Mouse (Mus musculus) megakaryocyte, embryonic 14.5 days (primary cell): ENCODE data around the gene Ifit3. TPM values are rescaled to one million over a fixed set of nuclear protein-coding genes. Genes with fewer than 3 reads are reported as not detected.
"Not testable (repeated sequence)": the region's sequence is repeated elsewhere in the genome, so short reads cannot be mapped to it uniquely, and the experiment has no call there.

Experiments
- H3K27me3 ChIP-seq: replicated peaks from 2 replicates; pipeline ENCODE3; 2012; ENCODE audit warnings: inconsistent platforms
- H3K36me3 ChIP-seq: replicated peaks from 2 replicates; pipeline ENCODE3; 2012; ENCODE audit warnings: low read length, inconsistent platforms, mixed read lengths
- H3K4me1 ChIP-seq: 2 replicates; pipeline ENCODE4 v1.6.1; 2012; ENCODE audit warnings: inconsistent platforms
- H3K4me3 ChIP-seq: replicated peaks from 2 replicates; pipeline ENCODE3; 2012; ENCODE audit warnings: moderate library complexity, mild to moderate bottlenecking, inconsistent platforms
- H3K9me3 ChIP-seq: 2 replicates; pipeline ENCODE4 v1.6.1; 2012; ENCODE audit warnings: inconsistent platforms
- FLI1 ChIP-seq: IDR thresholded peaks from 2 replicates; pipeline ENCODE4 v1.6.1; 2012; ENCODE audit warnings: low read length, inconsistent platforms, mixed read lengths
- GATA1 ChIP-seq: IDR thresholded peaks from 3 replicates; pipeline ENCODE4 v1.6.1; 2012; ENCODE audit warnings: mixed read lengths, low read length, inconsistent platforms, borderline replicate concordance
- polyA plus RNA-seq: library from polyadenylated mRNA; stranded (reverse); fragments of >175 nt; gene quantifications from 2 replicates; pipeline ENCODE4 v1.2.3, GENCODE M21; 2012; ENCODE audit warnings: low replicate concordance; ENCODE audit not compliant: insufficient read depth

The Ifit3 gene
- polyA plus RNA-seq, 1 experiment, result 1.9 TPM

GRCm38 (mm10) chr19:34556621-34557020 is 26.7 kb upstream of the Ifit3 start:
- no peaks in the 10 kb centered on the region for H3K27me3 ChIP-seq
- peaks cover 54% of the 10 kb centered on the region for H3K4me1 ChIP-seq
- TF ChIP-seq FLI1 (no peak), GATA1 (no peak)
- H3K9me3 ChIP-seq, result peaks cover 8% of the 10 kb centered on the region; the same call in 1 of the 2 replicates
- peaks cover 27% of the 10 kb centered on the region for H3K36me3 ChIP-seq
- no peak overlapping the region for H3K4me3 ChIP-seq

GRCm38 (mm10) chr19:34562556-34562955 is 20.8 kb upstream of the Ifit3 start:
- Histone ChIP-seq H3K9me3 (no peaks in the 10 kb centered on the region), H3K4me1 (peaks cover 62% of the 10 kb centered on the region), H3K36me3 (peaks cover 7% of the 10 kb centered on the region), H3K27me3 (no peaks in the 10 kb centered on the region), H3K4me3 (no peak overlapping the region)
- TF ChIP-seq GATA1, result no peak; the same call in 2 of the 3 replicates
- TF ChIP-seq FLI1, result no peak

- Histone ChIP-seq H3K27me3 (no peaks in the 10 kb centered on the region), H3K4me3 (no peak overlapping the region), H3K36me3 (peaks cover 10% of the 10 kb centered on the region), H3K9me3 (no peaks in the 10 kb centered on the region), H3K4me1 (peaks cover 68% of the 10 kb centered on the region)
- no peak for TF ChIP-seq GATA1
- no peak for TF ChIP-seq FLI1
Observed at GRCm38 (mm10) chr19:34566178-34566784, 17.1 kb upstream of the Ifit3 start.

- H3K4me3 ChIP-seq, result no peak overlapping the region
- TF ChIP-seq GATA1 (no peak), FLI1 (no peak)
- H3K9me3 ChIP-seq, result no peaks in the 10 kb centered on the region
- H3K27me3 ChIP-seq, result no peaks in the 10 kb centered on the region
- peaks cover 40% of the 10 kb centered on the region for H3K4me1 ChIP-seq
- peaks cover 29% of the 10 kb centered on the region for H3K36me3 ChIP-seq
Observed at GRCm38 (mm10) chr19:34568988-34569895, 14.1 kb upstream of the Ifit3 start.

DNA sequence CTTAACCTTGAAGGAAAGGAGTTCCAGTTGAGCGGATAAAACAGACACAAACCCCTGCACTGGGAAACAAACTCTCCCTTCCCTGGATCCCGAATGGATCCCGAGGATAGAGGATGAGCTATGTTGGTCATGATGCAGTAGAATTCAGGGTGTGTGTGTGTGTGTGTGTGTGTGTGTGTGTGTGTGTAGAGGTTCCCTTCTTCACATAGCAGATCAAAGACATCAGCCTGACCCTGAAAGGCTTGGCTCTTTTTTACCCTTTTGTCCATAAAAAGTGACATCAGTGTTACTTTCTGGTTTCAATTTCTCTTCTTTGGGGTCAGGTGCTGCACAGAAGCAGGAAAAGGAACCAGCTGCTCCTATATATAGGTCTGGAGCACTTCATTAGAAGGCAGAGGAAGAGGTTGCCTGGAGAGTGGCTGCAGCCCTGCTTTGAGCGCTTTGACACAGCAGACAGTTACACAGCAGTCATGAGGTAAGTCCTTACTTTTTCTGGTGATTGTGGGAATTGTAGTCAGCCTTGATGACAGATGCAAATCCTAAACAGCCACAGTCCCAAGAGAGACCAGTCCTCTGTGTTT is 13.3 kb upstream of the Ifit3 start:
- peaks cover 34% of the 10 kb centered on the region for H3K36me3 ChIP-seq
- H3K9me3 ChIP-seq, result no peaks in the 10 kb centered on the region
- H3K27me3 ChIP-seq, result no peaks in the 10 kb centered on the region
- peak overlapping the region; percentile 60 for H3K4me3 ChIP-seq
- peaks cover 37% of the 10 kb centered on the region for H3K4me1 ChIP-seq
- TF ChIP-seq GATA1 (no peak), FLI1 (no peak)

DNA sequence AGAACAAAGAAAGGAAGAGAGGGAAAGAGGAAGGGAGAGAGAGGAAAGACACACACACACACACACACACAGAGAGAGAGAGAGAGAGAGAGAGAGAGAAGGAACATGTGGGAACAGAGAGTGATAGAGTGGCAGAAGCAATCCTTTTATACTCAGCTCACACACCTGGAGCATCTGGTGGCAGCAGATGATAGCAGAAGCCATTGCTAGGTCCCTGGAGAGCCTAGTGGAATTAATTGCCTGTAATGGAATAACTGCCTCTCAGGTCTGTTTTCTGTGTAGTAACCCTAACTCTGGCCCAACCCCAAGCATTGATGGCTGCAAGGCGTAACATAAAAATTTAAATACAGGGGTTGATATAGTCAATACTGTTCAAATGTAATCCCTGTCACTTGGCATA is 12.3 kb upstream of the Ifit3 start:
- TF ChIP-seq GATA1, result no peak
- no peak for TF ChIP-seq FLI1
- Histone ChIP-seq H3K36me3 (peaks cover 37% of the 10 kb centered on the region), H3K4me3 (peak overlapping the region; percentile 38), H3K27me3 (no peaks in the 10 kb centered on the region), H3K4me1 (peaks cover 37% of the 10 kb centered on the region), H3K9me3 (no peaks in the 10 kb centered on the region)

GRCm38 (mm10) chr19:34573650-34574049 is 9.7 kb upstream of the Ifit3 start:
- Histone ChIP-seq H3K27me3 (no peaks in the 10 kb centered on the region), H3K36me3 (peaks cover 42% of the 10 kb centered on the region), H3K4me1 (peaks cover 32% of the 10 kb centered on the region), H3K4me3 (no peak overlapping the region), H3K9me3 (no peaks in the 10 kb centered on the region)
- no peak for TF ChIP-seq GATA1
- no peak for TF ChIP-seq FLI1

GRCm38 (mm10) chr19:34577121-34577520 is 6.2 kb upstream of the Ifit3 start:
- Histone ChIP-seq H3K4me3 (no peak overlapping the region), H3K36me3 (peaks cover 34% of the 10 kb centered on the region), H3K4me1 (peaks cover 8% of the 10 kb centered on the region), H3K27me3 (no peaks in the 10 kb centered on the region), H3K9me3 (no peaks in the 10 kb centered on the region)
- TF ChIP-seq GATA1 (no peak), FLI1 (no peak)

GRCm38 (mm10) chr19:34582696-34583095 is 635 bp upstream of the Ifit3 start:
- H3K4me3 ChIP-seq, result not testable (repeated sequence)

DNA sequence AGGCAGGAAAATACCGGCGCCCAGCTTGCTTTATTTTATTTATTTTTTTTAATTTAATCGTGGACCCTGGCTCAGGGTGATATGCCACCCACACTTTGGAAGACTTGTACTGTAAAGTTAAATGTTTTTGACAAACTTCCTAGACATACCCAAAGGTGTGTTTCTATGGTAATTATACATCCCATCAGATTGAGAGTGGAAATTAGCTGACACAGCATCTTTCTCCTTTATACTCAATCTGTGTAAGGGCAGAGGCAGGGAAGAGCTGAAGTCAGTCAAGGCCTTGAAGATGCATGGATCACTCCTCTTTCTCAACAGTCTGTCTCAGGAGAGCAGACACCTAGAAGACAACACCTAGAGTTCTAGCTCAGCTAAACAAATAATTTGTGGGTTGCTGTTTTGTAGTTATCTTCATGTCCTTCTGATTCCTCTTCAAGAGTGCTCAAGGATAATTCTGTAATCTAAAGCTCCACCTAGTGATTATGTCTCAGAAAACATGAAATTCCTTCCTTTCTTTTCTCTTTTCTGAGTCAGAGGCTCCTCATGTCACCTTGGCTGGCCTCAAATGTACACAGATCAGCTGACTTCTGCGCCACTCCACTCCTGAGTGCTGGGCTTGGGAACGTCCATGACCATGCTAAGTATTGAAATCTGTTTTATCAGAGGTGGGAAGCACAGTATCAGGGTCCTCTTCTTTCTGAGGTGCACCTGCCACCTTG is 2.6 kb downstream of the Ifit3 start:
- not testable (repeated sequence) for H3K4me1 ChIP-seq, H3K4me3 ChIP-seq, H3K9me3 ChIP-seq, H3K27me3 ChIP-seq, H3K36me3 ChIP-seq

More at GRCm38 (mm10) chr19:34582696-34583095, 635 bp upstream of the Ifit3 start:
- not testable (repeated sequence) for H3K9me3 ChIP-seq, H3K4me1 ChIP-seq, H3K36me3 ChIP-seq, H3K27me3 ChIP-seq

GRCm38 (mm10) chr19:34587898-34588692 is 4.8 kb downstream of the Ifit3 start:
- not testable (repeated sequence) for H3K27me3 ChIP-seq, H3K36me3 ChIP-seq, H3K9me3 ChIP-seq, H3K4me3 ChIP-seq, H3K4me1 ChIP-seq
